Mouse (Mus musculus) intestine, postnatal 0 days (tissue): ENCODE data around the gene Nup188. TPM values are rescaled to one million over a fixed set of nuclear protein-coding genes. Genes with fewer than 3 reads are reported as not detected.
A peak's percentile ranks its signal among the peaks of the same experiment; 100 is the strongest.

Experiments used
- ATAC-seq: fragments of 200-750 bp; cut with Nextera tagmentation; 2 replicates; pipeline ENCODE4 v1.8.0; 2017; ENCODE audit warnings: mild to moderate bottlenecking, moderate TSS enrichment, moderate library complexity
- H3K27ac ChIP-seq: fragments of 300-500 bp; sonication (generic); 2 replicates; pipeline ENCODE4 v1.5.1; 2014; ENCODE audit warnings: mild to moderate bottlenecking, low read depth, low read length, moderate library complexity
- H3K27me3 ChIP-seq: fragments of 300-500 bp; sonication (generic); replicated peaks from 2 replicates; pipeline ENCODE4 v1.6.1; 2014; ENCODE audit warnings: low read length, mixed read lengths; ENCODE audit not compliant: control insufficient read depth, insufficient read depth
- H3K36me3 ChIP-seq: fragments of 300-500 bp; sonication (generic); 2 replicates; pipeline ENCODE4 v1.6.1; 2014; ENCODE audit warnings: mild to moderate bottlenecking, moderate library complexity; ENCODE audit not compliant: control insufficient read depth, insufficient read depth
- H3K4me1 ChIP-seq: fragments of 300-500 bp; sonication (generic); replicated peaks from 2 replicates; pipeline ENCODE4 v1.6.1; 2014; ENCODE audit warnings: antibody characterized with exemption, low read length, mixed read lengths; ENCODE audit not compliant: control insufficient read depth, insufficient read depth
- H3K4me2 ChIP-seq: fragments of 300-500 bp; sonication (generic); replicated peaks from 2 replicates; pipeline ENCODE4 v1.6.1; 2014; ENCODE audit warnings: low read depth, mild to moderate bottlenecking, moderate library complexity
- H3K4me3 ChIP-seq: fragments of 300-500 bp; sonication (generic); 2 replicates; pipeline ENCODE4 v1.5.1; 2014; ENCODE audit warnings: low read depth, low read length
- H3K9ac ChIP-seq: fragments of 300-500 bp; sonication (generic); 2 replicates; pipeline ENCODE4 v1.6.1; 2014; ENCODE audit warnings: mild to moderate bottlenecking, low read depth, low read length
- H3K9me3 ChIP-seq: fragments of 300-500 bp; sonication (generic); 2 replicates; pipeline ENCODE4 v1.6.1; 2016; ENCODE audit warnings: mixed run types; ENCODE audit not compliant: control insufficient read depth
- CTCF ChIP-seq: sonication (generic); IDR thresholded peaks from 2 replicates; pipeline ENCODE4 v1.5.1; 2016; ENCODE audit warnings: low read depth, mild to moderate bottlenecking, control low read depth, antibody characterized with exemption, moderate library complexity
- WGBS: fragments of 180-500 bp; shearing (Covaris S2); extraction: QIAGEN DNeasy Blood & Tissue Kit; methylation state at CpG from one replicate; pipeline ENCODE4 v1.1.7; 2014; 5-methylcytosine and 5-hydroxymethylcytosine counted together
- microRNA-seq: library from miRNA; unstranded; fragments of <30 nt; microRNA quantifications from one replicate; pipeline ENCODE4, GENCODE M21; 2016
- polyA plus RNA-seq: library from polyadenylated mRNA; unstranded; fragments of >200 nt; fragmentation: Nextera tagmentation; extraction: Ambion mirVana; gene quantifications from 2 replicates; pipeline ENCODE4 v1.2.1, GENCODE M21; 2015

The Nup188 gene
- polyA plus RNA-seq, 1 experiment from 2014 or later: 9.1 TPM

DNA sequence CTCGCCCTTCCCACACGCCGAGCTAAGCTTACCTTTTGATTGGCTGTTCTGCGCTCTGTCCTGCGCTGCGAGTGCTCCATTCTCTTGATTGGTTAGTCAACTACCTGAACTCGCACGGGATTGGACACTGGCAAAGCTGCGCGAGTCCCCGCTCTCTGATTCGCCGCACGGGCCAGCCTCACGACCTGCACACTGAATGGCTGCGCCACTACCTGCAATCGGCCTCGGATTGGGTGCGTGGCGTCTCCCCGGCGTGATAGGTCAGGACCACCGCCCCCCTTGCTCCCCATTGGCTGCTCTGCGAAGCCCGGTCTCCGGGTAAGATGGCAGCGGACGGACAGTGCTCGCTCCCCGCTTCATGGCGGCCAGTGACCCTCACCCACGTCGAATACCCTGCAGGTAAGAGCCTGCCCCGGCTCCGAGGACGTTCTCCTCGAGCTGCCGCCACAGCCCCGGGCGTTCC, 105.9 kb downstream of the Nup188 start, which contains the start of gene Dolpp1:
Gene Dolpp1, plus strand, starts transcription at position 141 of the 463 bp plus-strand sequence.
- no peaks in the 10 kb centered on the region for H3K27me3 ChIP-seq
- 0 out of 2 replicates have a peak, but pooled peaks cover 8% of the 10 kb centered on the region for H3K4me1 ChIP-seq
- TF ChIP-seq CTCF: no peak
- H3K27ac ChIP-seq: peak within 1 kb of the TSS; percentile 90
- peaks cover 17% of the 10 kb centered on the region for H3K36me3 ChIP-seq
- H3K4me3 ChIP-seq: peak within 1 kb of the TSS; percentile 67
- WGBS: under 1% methylated on average over 40 of the region's 40 CpGs
- peak within 1 kb of the TSS; percentile 79 for H3K4me2 ChIP-seq
- no peaks in the 10 kb centered on the region for H3K9me3 ChIP-seq
- peak; percentile 95 for ATAC-seq
- H3K9ac ChIP-seq: peak within 1 kb of the TSS; percentile 65

DNA sequence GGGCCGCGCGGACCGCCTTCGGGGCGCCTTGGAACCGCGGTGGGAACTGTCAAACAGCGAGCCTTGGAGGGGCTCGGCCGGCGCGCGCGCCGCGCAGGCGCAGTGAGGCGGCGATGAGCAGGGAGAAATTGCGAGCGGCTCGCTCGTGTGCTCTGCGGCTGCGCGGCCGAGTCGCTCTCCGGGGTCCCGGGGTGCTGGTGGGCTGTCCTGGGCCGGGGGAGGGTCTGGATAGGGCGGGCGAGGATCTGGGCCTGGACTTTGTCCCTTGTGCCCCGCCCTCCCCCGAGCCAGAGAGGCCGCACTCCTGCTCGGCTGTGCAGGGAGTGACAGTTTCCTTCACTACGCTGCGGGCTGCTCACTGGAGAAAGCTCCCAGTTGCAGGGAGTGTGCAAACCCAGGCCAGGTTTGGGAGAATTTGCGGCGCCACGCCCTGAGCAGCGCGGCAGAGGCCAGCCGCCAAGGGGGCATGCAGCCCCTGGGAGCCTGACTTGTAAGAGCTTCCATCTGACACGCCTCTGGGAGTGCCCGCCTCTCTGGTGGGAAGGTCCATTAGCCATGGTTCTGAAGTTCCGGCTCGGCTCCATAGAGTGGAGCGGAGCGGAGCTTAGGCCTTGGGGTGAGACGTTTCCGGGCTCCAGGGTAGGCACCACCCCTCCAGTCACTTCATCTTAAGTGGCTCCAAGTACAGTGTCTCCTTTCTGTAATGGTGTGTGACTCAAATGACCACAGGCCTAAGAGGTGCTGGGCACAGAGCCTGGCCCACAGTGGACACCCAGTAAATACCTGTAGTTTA, 106.6 kb downstream of the Nup188 start:
- no peak for TF ChIP-seq CTCF
- peak; percentile 70 for ATAC-seq
- H3K36me3 ChIP-seq: peaks cover 23% of the 10 kb centered on the region
- H3K4me1 ChIP-seq: 0 out of 2 replicates have a peak, but pooled peaks cover 8% of the 10 kb centered on the region
- no peaks in the 10 kb centered on the region for H3K9me3 ChIP-seq
- H3K9ac ChIP-seq: peak overlapping the region; percentile 65
- H3K27me3 ChIP-seq: no peaks in the 10 kb centered on the region
- peak overlapping the region; percentile 90 for H3K27ac ChIP-seq
- H3K4me2 ChIP-seq: peak overlapping the region; percentile 79
- H3K4me3 ChIP-seq: peak overlapping the region; percentile 67
- under 1% methylated on average over 54 of the region's 54 CpGs for WGBS

DNA sequence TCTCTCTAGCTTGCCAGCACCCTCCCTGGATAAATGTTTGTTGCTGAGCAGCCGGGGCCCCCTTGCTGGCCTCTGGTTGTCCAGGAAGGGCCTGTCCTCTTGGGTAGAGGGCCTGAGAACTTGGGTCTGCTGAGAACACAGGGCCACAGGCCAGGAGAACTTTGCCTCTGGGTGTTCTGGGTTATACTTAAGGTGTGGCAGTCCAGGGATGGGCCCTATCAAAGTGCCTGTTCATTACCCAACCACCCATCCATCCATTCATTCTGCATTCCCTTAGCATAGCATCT, 107.1 kb downstream of the Nup188 start:
- ATAC-seq: peak; percentile 12

More for the DNA sequence above, 107.1 kb downstream of the Nup188 start:
- H3K4me3 ChIP-seq: peak overlapping the region; percentile 67
- WGBS: 16% methylated on average over 1 of the region's 1 CpGs
- no peaks in the 10 kb centered on the region for H3K9me3 ChIP-seq
- peak overlapping the region; percentile 65 for H3K9ac ChIP-seq
- peak overlapping the region; percentile 79 for H3K4me2 ChIP-seq
- peak overlapping the region; percentile 90 for H3K27ac ChIP-seq
- TF ChIP-seq CTCF: no peak
- 0 out of 2 replicates have a peak, but pooled peaks cover 8% of the 10 kb centered on the region for H3K4me1 ChIP-seq
- H3K36me3 ChIP-seq: peaks cover 29% of the 10 kb centered on the region
- no peaks in the 10 kb centered on the region for H3K27me3 ChIP-seq

Small RNA genes within 50 kb of the gene (microRNA-seq; reads per million reads assigned to microRNA genes)
- gene Gm47292: not detected

Other genes starting within 250 kb of the Nup188 start
- gene Wdr34, start 237.5 kb upstream of the Nup188 start, polyA plus RNA-seq: 4.9 and 5.9 TPM in 2 replicates
- 174 and 180 TPM in 2 replicates for gene Set, start 229.0 kb upstream of the Nup188 start, polyA plus RNA-seq
- 2.8 and 3.4 TPM in 2 replicates for gene Pkn3, start 208.7 kb upstream of the Nup188 start, polyA plus RNA-seq
- 90.9 and 91.3 TPM in 2 replicates for gene Zdhhc12, start 192.7 kb upstream of the Nup188 start, polyA plus RNA-seq
- 2.6 and 2.8 TPM in 2 replicates for gene Zer1, start 161.8 kb upstream of the Nup188 start, polyA plus RNA-seq
- gene Tbc1d13, start 152.7 kb upstream of the Nup188 start, polyA plus RNA-seq: 5.3 and 8.5 TPM in 2 replicates
- 56.3 and 59.3 TPM in 2 replicates for gene Endog, start 114.9 kb upstream of the Nup188 start, polyA plus RNA-seq
- gene Spout1, start 107.9 kb upstream of the Nup188 start, polyA plus RNA-seq: 17.3 and 18.7 TPM in 2 replicates
- gene Kyat1, start 80.5 kb upstream of the Nup188 start, polyA plus RNA-seq: 17.3 and 20.5 TPM in 2 replicates
- 40.4 and 40.5 TPM in 2 replicates for gene Lrrc8a, start 48.7 kb upstream of the Nup188 start, polyA plus RNA-seq
- 0.03 and 0.04 TPM in 2 replicates for gene Gm28035, start 45.8 kb upstream of the Nup188 start, polyA plus RNA-seq
- 3.1 and 3.7 TPM in 2 replicates for gene Phyhd1, start 20.2 kb upstream of the Nup188 start, polyA plus RNA-seq
- gene Gm28038, start 5.4 kb upstream of the Nup188 start, polyA plus RNA-seq: not detected in 2 replicates
- gene Dolk, start 63 bp upstream of the Nup188 start, polyA plus RNA-seq: 23.7 and 24.7 TPM in 2 replicates
- gene Sh3glb2, start 72.9 kb downstream of the Nup188 start, polyA plus RNA-seq: 38.1 TPM in 2 replicates
- 12.6 TPM in 2 replicates for gene Miga2, start 77.8 kb downstream of the Nup188 start, polyA plus RNA-seq
- gene Dolpp1, start 105.9 kb downstream of the Nup188 start, polyA plus RNA-seq: 39.5 and 41.5 TPM in 2 replicates
- 46.1 and 46.4 TPM in 2 replicates for gene Crat, start 129.4 kb downstream of the Nup188 start, polyA plus RNA-seq
- gene Ptpa, start 129.6 kb downstream of the Nup188 start, polyA plus RNA-seq: 70.9 and 71.4 TPM in 2 replicates
- gene Ier5l, start 187.8 kb downstream of the Nup188 start, polyA plus RNA-seq: 1.6 and 2.2 TPM in 2 replicates